Mouse (Mus musculus): Measurements from ENCODE around the gene Ankle1. TPM values are rescaled to one million over a fixed set of nuclear protein-coding genes. Genes with fewer than 3 reads are reported as not detected.
A peak's percentile ranks its signal among the peaks of the same experiment; 100 is the strongest.

The Ankle1 gene
- polyA plus RNA-seq, 1 experiment from 2014 or later, result 8.2 TPM

DNA sequence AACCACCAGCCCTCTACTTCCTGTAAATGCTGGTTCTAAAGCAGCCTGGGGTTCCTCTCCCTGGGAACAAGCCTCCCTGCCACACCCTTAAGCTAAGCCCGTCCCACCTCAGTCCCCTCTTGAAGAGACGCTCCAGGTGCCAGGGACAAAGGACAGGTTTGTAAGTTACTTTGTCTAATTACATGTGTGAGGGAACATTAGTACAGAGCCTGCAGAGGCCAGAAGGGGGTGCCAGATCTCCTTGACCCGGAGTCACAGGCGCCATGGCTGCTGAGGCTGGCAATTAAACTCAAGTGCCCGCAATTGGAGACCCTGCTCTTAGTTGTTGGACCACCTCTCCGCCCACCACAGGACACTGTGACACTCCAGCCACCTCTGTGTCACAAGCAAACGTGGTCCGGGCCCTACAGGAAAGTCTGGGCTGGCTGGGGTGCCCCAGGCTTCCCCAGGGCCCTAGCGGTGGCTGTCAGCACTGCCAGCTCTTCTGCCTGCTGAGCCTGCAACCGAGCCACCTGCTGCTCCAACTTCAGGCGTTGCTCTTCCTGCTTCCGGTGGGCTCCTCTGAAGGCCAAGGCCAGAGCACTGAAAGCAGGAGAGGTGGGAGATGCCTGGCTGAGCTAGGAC is 20.5 kb upstream of the Ankle1 start:
- H3K36me3 ChIP-seq, result no peaks in the 10 kb centered on the region
- H3K27ac ChIP-seq (replicated peaks), result no peak overlapping the region
- H3K9ac ChIP-seq, result no peak overlapping the region
- WGBS, result 68% methylated on average over 12 of the region's 12 CpGs
- H3K9me3 ChIP-seq, result no peaks in the 10 kb centered on the region
- H3K27me3 ChIP-seq, result no peaks in the 10 kb centered on the region
- no peak overlapping the region for H3K4me3 ChIP-seq
- ATAC-seq (ENCODE audit: low read depth), result no peak
- peaks cover 25% of the 10 kb centered on the region for H3K4me1 ChIP-seq (replicated peaks)
- H3K4me2 ChIP-seq, result no peak overlapping the region

DNA sequence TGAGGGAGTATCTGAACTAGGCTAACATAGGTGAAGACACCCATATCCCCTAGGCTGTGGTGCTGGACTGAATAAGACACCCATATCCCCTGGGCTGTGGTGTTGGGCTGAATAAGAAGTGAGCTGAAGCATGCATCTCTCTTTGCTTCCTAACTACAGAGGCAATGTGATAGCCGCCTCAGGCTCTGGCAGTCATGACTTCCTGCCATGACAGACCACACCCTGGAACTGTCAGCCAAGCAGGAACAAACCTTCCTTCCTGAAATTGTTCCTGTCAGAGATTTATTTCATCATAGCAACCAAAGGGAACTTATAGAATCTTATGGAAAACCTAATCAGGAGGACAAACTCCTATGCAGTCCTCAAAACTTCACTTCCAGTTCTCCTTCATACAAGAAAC is 17.5 kb upstream of the Ankle1 start:
- ATAC-seq (ENCODE audit: low read depth), result no peak
- Histone ChIP-seq H3K4me2 (no peak overlapping the region), H3K4me1 (replicated peaks) (peaks cover 2% of the 10 kb centered on the region), H3K36me3 (no peaks in the 10 kb centered on the region), H3K4me3 (no peak overlapping the region), H3K27me3 (no peaks in the 10 kb centered on the region), H3K9me3 (no peaks in the 10 kb centered on the region), H3K27ac (replicated peaks) (no peak overlapping the region), H3K9ac (no peak overlapping the region)
- 77% methylated on average over 1 of the region's 1 CpGs for WGBS

DNA sequence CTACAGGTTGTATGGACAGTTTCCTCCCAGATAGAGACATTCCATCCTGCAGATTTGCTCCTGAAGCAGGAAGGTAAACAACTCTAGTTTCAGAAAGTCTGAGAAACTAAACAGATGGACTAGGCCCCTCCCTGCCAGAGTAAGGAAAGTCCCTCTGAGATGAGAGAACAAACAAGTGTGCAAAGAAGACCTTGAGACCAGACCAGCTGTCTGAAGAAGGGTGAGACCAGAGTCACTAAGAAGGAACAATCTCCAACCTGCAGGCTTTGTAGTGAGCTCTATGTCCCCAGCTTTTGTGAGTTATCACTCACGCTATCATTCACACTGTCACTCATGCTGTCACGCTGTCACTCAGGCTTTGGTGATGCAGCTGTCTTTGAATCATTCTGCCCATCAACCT is 14.1 kb upstream of the Ankle1 start:
- Histone ChIP-seq H3K27ac (replicated peaks) (no peak overlapping the region), H3K4me2 (no peak overlapping the region), H3K9ac (no peak overlapping the region), H3K4me3 (no peak overlapping the region), H3K4me1 (replicated peaks) (no peaks in the 10 kb centered on the region; the same call in 1 of the 2 replicates), H3K27me3 (no peaks in the 10 kb centered on the region), H3K9me3 (no peaks in the 10 kb centered on the region), H3K36me3 (no peaks in the 10 kb centered on the region)
- WGBS, result 95% methylated on average over 2 of the region's 2 CpGs
- no peak for ATAC-seq (ENCODE audit: low read depth)

DNA sequence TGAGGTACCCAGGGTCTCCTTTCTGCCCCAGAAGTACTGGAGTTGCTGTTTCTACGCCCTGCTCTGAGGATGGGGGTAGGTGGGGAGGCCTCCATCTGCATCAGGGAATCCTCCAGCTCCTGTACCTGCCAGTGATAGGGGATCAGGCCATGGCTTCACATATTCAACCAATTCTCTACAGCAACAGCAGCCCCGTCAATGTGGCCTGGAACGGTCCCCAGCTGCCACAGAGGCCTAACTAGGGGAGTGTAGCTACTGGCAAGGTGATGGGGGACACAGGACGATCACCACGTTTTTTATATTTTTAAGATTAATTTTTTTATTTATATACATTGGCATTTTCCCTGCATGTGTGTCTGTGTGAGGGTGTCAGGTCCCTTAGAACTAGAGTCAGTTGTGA is 13.4 kb upstream of the Ankle1 start:
- 79% methylated on average over 5 of the region's 5 CpGs for WGBS
- H3K4me1 ChIP-seq (replicated peaks), result peaks cover 4% of the 10 kb centered on the region
- H3K4me2 ChIP-seq, result no peak overlapping the region
- no peak for ATAC-seq (ENCODE audit: low read depth)
- no peak overlapping the region for H3K4me3 ChIP-seq
- no peaks in the 10 kb centered on the region for H3K36me3 ChIP-seq
- H3K27ac ChIP-seq (replicated peaks), result no peak overlapping the region
- H3K27me3 ChIP-seq, result no peaks in the 10 kb centered on the region
- no peak overlapping the region for H3K9ac ChIP-seq
- no peaks in the 10 kb centered on the region for H3K9me3 ChIP-seq

DNA sequence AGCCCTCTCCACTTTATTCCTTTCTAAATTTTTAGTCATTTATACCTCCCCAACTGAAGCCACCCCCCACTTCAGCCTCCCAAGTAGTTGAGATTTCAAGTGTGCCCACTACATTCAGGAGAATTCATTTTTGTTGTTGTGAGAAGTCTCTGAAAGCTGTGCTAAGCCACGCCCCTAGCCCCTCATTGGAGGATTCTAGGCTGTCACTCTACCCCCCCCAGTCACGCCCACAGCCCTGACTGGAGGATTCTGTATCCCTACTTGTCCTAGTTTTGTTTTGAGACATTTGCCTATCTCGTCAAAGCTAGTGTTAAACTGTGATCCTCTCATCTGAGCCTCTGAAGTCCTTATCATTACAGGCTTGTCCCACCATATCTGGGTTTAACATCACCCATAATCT is 12.9 kb upstream of the Ankle1 start:
- Histone ChIP-seq H3K27me3 (no peaks in the 10 kb centered on the region), H3K27ac (replicated peaks) (no peak overlapping the region), H3K36me3 (no peaks in the 10 kb centered on the region), H3K4me3 (no peak overlapping the region), H3K4me2 (peak overlapping the region; percentile 13; the same call in 1 of the 2 replicates), H3K9ac (no peak overlapping the region), H3K9me3 (no peaks in the 10 kb centered on the region), H3K4me1 (replicated peaks) (peaks cover 8% of the 10 kb centered on the region)
- 20% methylated on average over 3 of the region's 3 CpGs for WGBS
- ATAC-seq (ENCODE audit: low read depth), result no peak

DNA sequence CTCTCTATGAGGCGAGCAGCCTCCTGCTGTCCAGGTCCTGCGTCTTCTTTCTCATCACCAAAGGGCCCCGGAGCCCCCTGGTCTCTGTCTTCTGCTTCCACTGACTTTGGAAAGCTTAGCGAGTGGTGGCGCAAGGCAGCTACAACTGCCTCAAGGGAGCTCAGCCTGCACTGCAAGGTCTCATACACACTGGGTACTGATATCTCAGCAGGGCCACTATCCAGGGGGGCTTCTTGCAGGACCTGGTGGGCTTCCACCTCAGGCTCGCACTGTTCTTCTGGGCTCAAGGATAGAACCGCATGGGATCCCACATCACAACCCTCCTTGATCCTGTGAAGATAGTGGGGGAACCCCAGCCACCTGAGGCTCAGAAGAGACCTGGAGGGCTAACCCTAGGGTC is 11.3 kb upstream of the Ankle1 start:
- Histone ChIP-seq H3K36me3 (peaks cover 13% of the 10 kb centered on the region), H3K9me3 (no peaks in the 10 kb centered on the region), H3K27ac (replicated peaks) (no peak overlapping the region), H3K4me2 (peak overlapping the region; percentile 21), H3K4me3 (no peak overlapping the region), H3K27me3 (no peaks in the 10 kb centered on the region), H3K4me1 (replicated peaks) (peaks cover 8% of the 10 kb centered on the region), H3K9ac (0 out of 2 replicates have a peak overlapping the region, but pooled peaks have one; percentile 22)
- no peak for ATAC-seq (ENCODE audit: low read depth)
- 83% methylated on average over 7 of the region's 7 CpGs for WGBS

DNA sequence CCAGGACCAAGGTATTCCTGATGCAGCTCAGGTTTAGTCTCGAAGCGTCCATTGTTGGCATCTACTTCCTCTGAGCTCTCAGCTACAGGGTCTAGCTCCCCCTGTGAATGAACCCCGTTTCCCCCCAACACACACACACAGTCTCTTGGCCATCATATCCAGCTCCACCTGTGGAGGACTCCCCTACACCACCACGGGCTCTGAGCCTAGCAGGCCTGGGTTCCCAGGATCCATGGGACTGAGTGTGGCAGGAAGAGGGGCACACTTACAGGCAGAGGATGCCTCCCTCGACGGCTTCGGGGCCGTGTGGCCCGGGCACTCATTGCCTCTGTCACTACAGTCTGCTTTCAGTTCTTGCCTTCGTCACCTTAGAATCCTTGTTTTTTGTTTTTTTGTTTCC is 10.7 kb upstream of the Ankle1 start:
- Histone ChIP-seq H3K9ac (no peak overlapping the region), H3K36me3 (peaks cover 18% of the 10 kb centered on the region), H3K4me1 (replicated peaks) (peaks cover 8% of the 10 kb centered on the region), H3K27me3 (no peaks in the 10 kb centered on the region), H3K9me3 (no peaks in the 10 kb centered on the region), H3K4me3 (no peak overlapping the region), H3K4me2 (peak overlapping the region; percentile 21; the same call in 1 of the 2 replicates), H3K27ac (replicated peaks) (peak overlapping the region; percentile 28)
- WGBS, result 87% methylated on average over 10 of the region's 10 CpGs
- no peak for ATAC-seq (ENCODE audit: low read depth)

DNA sequence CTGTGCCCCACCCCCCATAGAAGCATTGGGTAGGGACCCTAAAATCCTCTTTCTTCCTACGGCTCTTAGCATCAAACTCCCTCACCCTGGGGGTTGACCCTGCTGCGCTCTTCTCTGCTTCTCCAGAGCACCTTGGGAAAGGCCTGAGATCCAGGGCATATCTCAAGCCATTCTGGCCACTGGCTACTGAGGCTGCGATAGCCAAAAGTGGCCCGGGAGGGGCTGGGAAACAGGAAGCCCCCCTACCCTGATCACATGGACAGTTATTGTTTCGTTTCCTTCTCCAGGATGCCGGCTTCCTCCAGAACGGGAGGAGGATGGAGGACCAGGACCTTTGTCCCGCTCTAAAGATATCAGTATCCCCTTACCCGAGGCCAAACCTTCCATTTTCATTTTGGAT is 10.2 kb upstream of the Ankle1 start, which contains the start of gene Ushbp1:
Gene Ushbp1, minus strand, starts transcription at position 174 of the 400 bp plus-strand sequence.
- peak within 1 kb of the TSS; percentile 82 for H3K9ac ChIP-seq
- peak within 1 kb of the TSS; percentile 64 for H3K27ac ChIP-seq (replicated peaks)
- peaks cover 21% of the 10 kb centered on the region for H3K36me3 ChIP-seq

DNA sequence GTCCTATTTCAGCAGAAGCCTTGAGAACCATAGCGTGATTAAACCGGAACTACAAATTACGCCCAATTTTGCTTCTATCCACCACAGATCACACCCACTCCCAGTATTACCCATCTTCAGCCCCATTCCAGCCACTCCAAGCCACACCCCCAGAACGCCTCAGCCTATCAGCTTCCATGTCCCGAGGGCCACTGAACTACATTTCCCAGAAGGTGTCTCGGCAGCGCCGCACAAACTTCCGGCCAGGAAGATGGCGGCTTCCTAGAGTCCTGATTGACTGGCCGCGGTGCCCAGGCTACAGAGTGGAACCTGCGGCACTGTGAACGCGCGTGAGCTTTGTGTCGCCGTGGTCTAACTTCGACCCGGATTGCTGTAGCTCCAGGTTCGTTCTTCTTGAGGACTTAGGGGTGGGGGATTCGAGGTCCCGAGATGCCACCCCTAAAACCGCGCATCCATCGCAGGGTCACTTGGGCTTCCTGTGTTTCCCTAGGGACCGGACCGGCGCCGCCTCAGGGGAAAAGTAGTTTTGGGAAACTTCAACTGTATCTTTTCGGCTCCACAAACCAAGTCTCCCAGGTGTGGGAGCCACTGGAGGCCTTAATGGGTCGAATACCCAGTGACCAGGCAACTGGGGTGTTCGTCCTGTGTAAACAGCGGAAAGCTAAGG is 9.0 kb upstream of the Ankle1 start, which contains the start of gene Babam1:
Gene Babam1, plus strand, starts transcription at position 223 of the 667 bp plus-strand sequence.
- Histone ChIP-seq H3K9ac (peak within 1 kb of the TSS; percentile 82), H3K4me1 (replicated peaks) (peaks cover 8% of the 10 kb centered on the region), H3K4me2 (peak within 1 kb of the TSS; percentile 74), H3K27me3 (no peaks in the 10 kb centered on the region), H3K27ac (replicated peaks) (peak within 1 kb of the TSS; percentile 64), H3K36me3 (peaks cover 24% of the 10 kb centered on the region), H3K4me3 (peak within 1 kb of the TSS; percentile 83), H3K9me3 (no peaks in the 10 kb centered on the region)
- peak; percentile 98 for ATAC-seq (ENCODE audit: low read depth)
- WGBS, result under 1% methylated on average over 34 of the region's 34 CpGs

More for the DNA sequence above, 10.2 kb upstream of the Ankle1 start, which contains the start of gene Ushbp1:
- H3K4me2 ChIP-seq, result peak within 1 kb of the TSS; percentile 74
- H3K4me1 ChIP-seq (replicated peaks), result peaks cover 8% of the 10 kb centered on the region
- no peaks in the 10 kb centered on the region for H3K9me3 ChIP-seq
- H3K27me3 ChIP-seq, result no peaks in the 10 kb centered on the region
- ATAC-seq (ENCODE audit: low read depth), result no peak
- WGBS, result 83% methylated on average over 9 of the region's 9 CpGs
- H3K4me3 ChIP-seq, result peak within 1 kb of the TSS; percentile 83

DNA sequence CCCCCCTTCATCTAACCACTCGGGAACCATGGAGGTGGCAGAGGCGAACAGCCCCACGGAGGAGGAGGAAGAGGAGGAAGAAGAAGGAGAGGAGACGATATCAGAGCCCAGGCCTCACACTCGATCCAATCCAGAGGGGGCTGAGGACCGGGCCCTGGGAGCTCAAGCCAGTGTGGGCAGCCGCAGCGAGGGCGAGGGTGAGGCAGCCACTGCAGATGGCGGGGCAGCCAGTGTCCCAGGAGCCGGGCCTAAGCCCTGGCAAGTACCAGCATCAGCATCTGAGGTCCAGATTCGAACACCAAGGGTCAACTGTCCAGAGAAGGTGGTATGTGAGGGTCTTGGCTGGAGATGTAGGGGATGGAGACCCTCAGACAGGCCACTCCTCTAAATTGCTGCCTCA is 8.1 kb upstream of the Ankle1 start:
- Histone ChIP-seq H3K27me3 (no peaks in the 10 kb centered on the region), H3K9ac (peak overlapping the region; percentile 82), H3K36me3 (peaks cover 24% of the 10 kb centered on the region), H3K4me2 (peak overlapping the region; percentile 74), H3K4me3 (peak overlapping the region; percentile 83), H3K27ac (replicated peaks) (no peak overlapping the region), H3K9me3 (no peaks in the 10 kb centered on the region), H3K4me1 (replicated peaks) (peaks cover 8% of the 10 kb centered on the region)
- ATAC-seq (ENCODE audit: low read depth), result no peak
- WGBS, result 93% methylated on average over 12 of the region's 12 CpGs

DNA sequence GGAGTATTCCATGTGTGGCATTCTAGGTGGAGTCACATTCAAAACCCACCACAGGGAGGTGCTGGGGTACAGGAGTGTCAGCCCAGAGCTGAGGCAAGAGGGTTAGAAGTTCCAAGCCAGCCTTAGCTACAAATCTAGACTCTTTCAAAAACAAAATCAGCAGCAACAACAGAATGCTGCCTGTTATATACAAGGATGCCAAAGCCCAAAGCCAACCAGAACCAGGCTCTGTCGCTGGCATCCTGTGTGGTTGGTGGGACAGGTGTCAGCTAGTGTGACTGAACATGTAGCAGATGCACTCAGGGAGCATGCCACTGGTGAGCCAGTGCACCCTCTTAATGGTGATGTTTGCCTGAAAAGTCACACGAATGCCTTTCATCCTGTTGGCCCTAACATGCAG is 5.0 kb upstream of the Ankle1 start:
- H3K9me3 ChIP-seq, result no peaks in the 10 kb centered on the region
- no peak overlapping the region for H3K9ac ChIP-seq
- no peaks in the 10 kb centered on the region for H3K27me3 ChIP-seq
- no peak overlapping the region for H3K4me3 ChIP-seq
- H3K36me3 ChIP-seq, result peaks cover 24% of the 10 kb centered on the region
- 99% methylated on average over 2 of the region's 2 CpGs for WGBS
- H3K4me2 ChIP-seq, result no peak overlapping the region
- no peak overlapping the region for H3K27ac ChIP-seq (replicated peaks)
- H3K4me1 ChIP-seq (replicated peaks), result peaks cover 16% of the 10 kb centered on the region
- ATAC-seq (ENCODE audit: low read depth), result no peak

DNA sequence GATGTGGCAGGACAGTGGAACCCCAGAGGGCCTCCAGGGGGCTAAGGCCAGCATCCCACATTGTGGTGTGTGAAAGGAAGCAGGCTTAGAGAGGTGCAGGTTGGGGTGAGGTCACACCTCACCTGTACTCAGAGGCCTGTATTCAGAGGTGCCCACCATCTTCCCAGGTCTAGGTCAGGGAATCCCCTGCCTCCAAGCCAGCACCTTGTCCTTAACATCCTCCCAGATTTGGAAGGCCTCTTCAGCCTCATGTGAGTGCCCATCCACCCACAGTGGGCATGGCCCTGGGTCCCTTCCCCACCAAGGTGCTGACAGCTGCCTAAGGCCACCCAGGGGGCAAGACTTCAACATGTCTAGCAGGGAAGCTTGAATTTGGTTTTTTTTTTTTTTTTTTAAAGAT is 4.4 kb upstream of the Ankle1 start:
- Histone ChIP-seq H3K4me3 (no peak overlapping the region), H3K27me3 (no peaks in the 10 kb centered on the region), H3K9me3 (no peaks in the 10 kb centered on the region), H3K4me2 (no peak overlapping the region), H3K27ac (replicated peaks) (no peak overlapping the region), H3K9ac (no peak overlapping the region), H3K4me1 (replicated peaks) (peaks cover 23% of the 10 kb centered on the region), H3K36me3 (peaks cover 24% of the 10 kb centered on the region)
- no peak for ATAC-seq (ENCODE audit: low read depth)
